Mouse (Mus musculus) inflammation-experienced regulatory T-cells (primary cell): ENCODE data around the gene Larp4b. TPM values are rescaled to one million over a fixed set of nuclear protein-coding genes. Genes with fewer than 3 reads are reported as not detected.

Source experiments
- polyA plus RNA-seq, 2 experiments: library from polyadenylated mRNA; unstranded; fragments of 100-300 nt; shearing (Covaris generic); gene quantifications; one replicate each; pipeline ENCODE4 v1.2.1; 2017

Larp4b gene
- 10 to 100 TPM; 54.1 to 67.1 TPM for polyA plus RNA-seq

DNA sequence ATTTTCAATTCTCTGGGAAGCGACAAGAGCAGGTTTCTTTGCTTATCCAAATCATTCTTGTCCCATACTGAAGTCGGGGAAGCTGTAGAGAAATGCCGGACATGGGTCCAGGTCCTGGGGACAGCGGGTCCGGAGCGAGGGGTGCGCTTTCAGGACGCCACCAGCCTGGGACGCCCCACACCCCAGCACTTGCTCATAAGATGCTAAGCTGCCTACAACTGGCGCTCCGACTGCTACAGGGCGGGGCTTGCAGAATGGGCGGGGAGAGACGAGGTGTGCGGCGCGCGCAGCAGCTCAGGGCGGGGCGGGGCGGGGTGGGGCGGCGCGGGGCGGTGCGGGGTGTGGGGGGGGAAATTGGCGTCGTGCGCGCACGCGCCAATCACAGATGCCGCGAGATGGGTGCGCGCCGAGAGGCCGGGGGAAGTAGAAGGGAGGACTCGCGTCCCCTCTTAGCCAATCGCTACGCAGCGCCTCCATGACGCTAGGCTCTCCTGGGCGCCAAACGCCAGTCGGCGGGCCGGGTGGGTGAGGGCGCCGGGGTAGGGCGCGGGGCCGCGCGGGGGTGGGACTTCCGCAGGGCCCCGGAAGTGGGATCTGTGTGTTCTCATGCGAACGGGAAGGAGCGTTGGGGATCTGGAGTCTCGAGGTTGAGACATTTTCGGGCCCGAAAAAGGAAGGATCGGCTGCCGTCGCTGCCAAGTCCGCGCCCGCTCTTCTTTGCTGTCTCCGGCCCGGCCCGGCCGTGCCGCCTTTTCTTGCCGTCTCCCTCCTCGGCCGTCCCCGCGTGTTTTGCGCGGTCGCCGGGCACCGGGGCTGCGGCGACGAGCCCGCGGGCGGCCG is at the start of gene Larp4b:
Gene Larp4b, plus strand, starts transcription at position 566 of the 840 bp plus-strand sequence.

Other genes with a start within 250 kb of the Larp4b start
- gene Wdr37, start 222.0 kb upstream of the Larp4b start, polyA plus RNA-seq = 10 to 100 TPM; 21.4 to 33.6 TPM
- 10 to 100 TPM; 23.7 to 27.5 TPM for gene Idi1, start 208.4 kb upstream of the Larp4b start, polyA plus RNA-seq
- under 1 TPM in 1 of 2 experiments, not detected in 1; 0.51 TPM for gene Gm9745, start 145.7 kb upstream of the Larp4b start, polyA plus RNA-seq
- under 1 TPM in 1 of 2 experiments, not detected in 1; 0.55 TPM for gene Idi2, start 141.0 kb upstream of the Larp4b start, polyA plus RNA-seq
- gene Gtpbp4, start 97.8 kb upstream of the Larp4b start, polyA plus RNA-seq = 100 to 1,000 TPM in 1 of 2 experiments, 10 to 100 TPM in 1; 74.3 to 104 TPM
- 1 to 10 TPM in 1 of 2 experiments, under 1 TPM in 1; 0.86 to 1.9 TPM for gene Dip2c, start 182.6 kb downstream of the Larp4b start, polyA plus RNA-seq